Mouse (Mus musculus) E14TG2a.4 (cell line): Measurements from ENCODE around the gene Gm28048.

Source experiments
- H3K27me3 ChIP-seq: 2 replicates; pipeline ENCODE4 v1.6.1; 2014; ENCODE audit warnings: low read length, control low read depth; ENCODE audit not compliant: insufficient read depth
- H3K36me3 ChIP-seq: 2 replicates; pipeline ENCODE4 v1.6.1; 2014; ENCODE audit warnings: low read length, control low read depth; ENCODE audit not compliant: insufficient read depth
- H3K4me1 ChIP-seq: replicated peaks from 2 replicates; pipeline ENCODE4 v1.6.1; 2014; ENCODE audit warnings: low read depth, low read length, control low read depth
- H3K4me3 ChIP-seq: replicated peaks from 2 replicates; pipeline ENCODE4 v1.5.1; 2014; ENCODE audit warnings: mild to moderate bottlenecking, low read length
- H3K9me3 ChIP-seq: 2 replicates; pipeline ENCODE4 v1.6.1; 2014; ENCODE audit warnings: low read length, control low read depth
- CTCF ChIP-seq: conservative IDR thresholded peaks from 2 replicates; pipeline ENCODE4 v1.5.1; 2014; ENCODE audit warnings: low read length
- NANOG ChIP-seq: IDR thresholded peaks from 2 replicates; pipeline ENCODE4 v1.6.1; 2014; ENCODE audit warnings: borderline replicate concordance, low read length, mixed read lengths
- POU5F1 ChIP-seq: IDR thresholded peaks from 2 replicates; pipeline ENCODE4 v1.6.1; 2014; ENCODE audit warnings: low read length, borderline replicate concordance

The Gm28048 gene

DNA sequence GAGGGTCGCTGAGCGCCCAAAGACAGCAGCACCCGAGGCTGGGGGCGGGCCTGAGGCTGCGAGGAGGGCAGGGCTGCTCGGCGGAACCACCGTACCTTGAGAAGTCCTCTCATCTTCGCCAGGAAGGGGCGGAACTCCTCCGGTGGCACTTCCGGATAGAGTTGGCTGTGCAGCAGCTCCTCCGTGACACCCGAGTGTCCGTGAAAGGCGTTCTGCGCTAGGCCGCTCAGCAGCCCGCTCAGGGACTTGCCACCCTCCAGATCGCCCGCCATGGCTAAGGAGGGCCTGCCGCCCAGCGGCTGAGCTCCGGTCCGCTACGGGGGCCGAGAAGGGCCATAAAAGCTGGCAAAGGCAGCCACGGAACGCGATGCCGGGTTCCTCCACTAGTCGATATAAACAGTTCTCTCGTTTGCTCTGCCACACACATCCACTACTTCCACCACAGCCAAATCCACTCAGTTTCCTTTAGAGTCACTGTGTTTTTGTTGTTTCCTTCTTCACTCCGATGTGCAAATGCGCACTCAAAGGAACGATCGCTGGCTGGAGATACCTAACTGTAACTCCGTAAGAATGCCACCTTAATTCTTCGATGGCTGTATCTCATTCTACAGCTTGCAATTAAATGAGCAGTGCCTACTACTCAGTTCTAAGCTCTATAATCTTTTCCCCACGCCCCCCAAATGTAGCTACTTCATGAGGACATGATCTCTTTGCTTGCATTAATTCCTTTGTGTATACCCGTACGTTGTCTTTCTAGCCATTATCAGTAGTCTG, at the start of gene Gm28048, which contains the start of gene Commd1:
Gm28048 (minus strand) TSS at position 107 of the 774 bp plus-strand sequence.
Commd1 (minus strand) TSS at position 399 of the 774 bp plus-strand sequence.
- H3K9me3 ChIP-seq, result peaks cover 9% of the 10 kb centered on the region; the same call in 1 of the 2 replicates
- H3K27me3 ChIP-seq, result no peaks in the 10 kb centered on the region
- TF ChIP-seq POU5F1, result no peak
- peak; percentile 25 for TF ChIP-seq CTCF
- peaks cover 27% of the 10 kb centered on the region for H3K36me3 ChIP-seq
- peak within 1 kb of the TSS; percentile 93 for H3K4me3 ChIP-seq
- H3K4me1 ChIP-seq, result peaks cover 34% of the 10 kb centered on the region

GRCm38 (mm10) chr11:23029399-23029798, 47.5 kb upstream of the Gm28048 start:
- Histone ChIP-seq H3K4me3 (no peak overlapping the region), H3K27me3 (no peaks in the 10 kb centered on the region), H3K36me3 (no peaks in the 10 kb centered on the region), H3K9me3 (no peaks in the 10 kb centered on the region), H3K4me1 (no peaks in the 10 kb centered on the region)
- no peak for TF ChIP-seq CTCF
- no peak for TF ChIP-seq NANOG
- TF ChIP-seq POU5F1, result no peak

- Histone ChIP-seq H3K4me1 (no peaks in the 10 kb centered on the region), H3K4me3 (no peak overlapping the region), H3K27me3 (no peaks in the 10 kb centered on the region), H3K9me3 (no peaks in the 10 kb centered on the region), H3K36me3 (no peaks in the 10 kb centered on the region)
- TF ChIP-seq NANOG (no peak), CTCF (no peak), POU5F1 (no peak)
Observed at GRCm38 (mm10) chr11:23028957-23029356, 47.1 kb upstream of the Gm28048 start.

- TF ChIP-seq POU5F1, result no peak
- no peak for TF ChIP-seq NANOG
- no peak for TF ChIP-seq CTCF
- H3K36me3 ChIP-seq, result no peaks in the 10 kb centered on the region
- H3K4me3 ChIP-seq, result no peak overlapping the region
- no peaks in the 10 kb centered on the region for H3K9me3 ChIP-seq
- H3K27me3 ChIP-seq, result no peaks in the 10 kb centered on the region
- peaks cover 14% of the 10 kb centered on the region; the same call in 1 of the 2 replicates for H3K4me1 ChIP-seq
Observed at GRCm38 (mm10) chr11:23024169-23024568, 42.3 kb upstream of the Gm28048 start.

- no peaks in the 10 kb centered on the region for H3K27me3 ChIP-seq
- peaks cover 14% of the 10 kb centered on the region; the same call in 1 of the 2 replicates for H3K4me1 ChIP-seq
- H3K4me3 ChIP-seq, result no peak overlapping the region
- no peaks in the 10 kb centered on the region for H3K36me3 ChIP-seq
- peaks cover 3% of the 10 kb centered on the region; the same call in 1 of the 2 replicates for H3K9me3 ChIP-seq
- TF ChIP-seq NANOG (no peak), POU5F1 (no peak), CTCF (no peak)
Observed at GRCm38 (mm10) chr11:23023155-23023554, 41.3 kb upstream of the Gm28048 start.

- H3K27me3 ChIP-seq, result no peaks in the 10 kb centered on the region
- no peak for TF ChIP-seq CTCF
- no peak for TF ChIP-seq NANOG
- no peak for TF ChIP-seq POU5F1
- peaks cover 3% of the 10 kb centered on the region; the same call in 1 of the 2 replicates for H3K9me3 ChIP-seq
- peaks cover 14% of the 10 kb centered on the region; the same call in 1 of the 2 replicates for H3K4me1 ChIP-seq
- H3K36me3 ChIP-seq, result no peaks in the 10 kb centered on the region
- H3K4me3 ChIP-seq, result peak overlapping the region; percentile 59
Observed at GRCm38 (mm10) chr11:23020841-23021240, 39.0 kb upstream of the Gm28048 start.

- Histone ChIP-seq H3K27me3 (no peaks in the 10 kb centered on the region), H3K36me3 (no peaks in the 10 kb centered on the region), H3K4me3 (peak overlapping the region; percentile 59), H3K9me3 (peaks cover 3% of the 10 kb centered on the region; the same call in 1 of the 2 replicates), H3K4me1 (peaks cover 14% of the 10 kb centered on the region; the same call in 1 of the 2 replicates)
- no peak for TF ChIP-seq POU5F1
Observed at GRCm38 (mm10) chr11:23020116-23020770, 38.4 kb upstream of the Gm28048 start.

- no peak overlapping the region for H3K4me3 ChIP-seq
- H3K36me3 ChIP-seq, result no peaks in the 10 kb centered on the region
- H3K4me1 ChIP-seq, result peaks cover 14% of the 10 kb centered on the region; the same call in 1 of the 2 replicates
- peaks cover 3% of the 10 kb centered on the region; the same call in 1 of the 2 replicates for H3K9me3 ChIP-seq
- H3K27me3 ChIP-seq, result no peaks in the 10 kb centered on the region
- TF ChIP-seq NANOG (no peak), POU5F1 (no peak), CTCF (no peak)
Observed at GRCm38 (mm10) chr11:23017943-23018342, 36.1 kb upstream of the Gm28048 start.
